Mouse (Mus musculus): Measurements from ENCODE around the gene Cfap298. TPM values are rescaled to one million over a fixed set of nuclear protein-coding genes. Genes with fewer than 3 reads are reported as not detected.

The Cfap298 gene
- polyA plus RNA-seq, 1 experiment: 1.9 TPM

DNA sequence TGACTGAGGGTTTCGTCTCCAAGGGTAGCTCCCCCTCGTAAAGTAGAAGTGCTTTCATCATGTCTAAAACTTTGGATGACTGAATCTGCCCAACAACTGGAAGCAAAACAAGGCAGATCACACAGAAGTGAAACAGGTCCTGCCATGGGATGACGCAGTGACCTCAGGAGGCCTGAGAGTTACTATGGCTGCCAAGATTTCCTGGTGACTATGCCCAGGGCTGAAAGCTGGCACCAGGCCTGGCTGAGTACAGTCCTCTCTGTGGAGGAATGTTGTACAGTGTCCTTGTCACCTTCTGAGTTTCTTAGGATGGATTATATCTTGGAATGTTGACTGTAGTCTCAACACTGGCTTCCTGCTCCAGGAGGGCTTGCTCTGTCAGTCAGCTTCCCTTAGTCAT, 37.3 kb downstream of the Cfap298 start:
- H3K4me3 ChIP-seq (replicated peaks): no peak overlapping the region
- H3K4me1 ChIP-seq (ENCODE audit: control insufficient read depth): no peaks in the 10 kb centered on the region
- no peaks in the 10 kb centered on the region for H3K27me3 ChIP-seq (ENCODE audit: control insufficient read depth)
- no peaks in the 10 kb centered on the region for H3K36me3 ChIP-seq (ENCODE audit: control insufficient read depth)
- TF ChIP-seq TAL1 (IDR thresholded peaks at IDR 0.05; ENCODE audit: low read length): no peak
- no peak for TF ChIP-seq GATA1 (IDR thresholded peaks at IDR 0.05; ENCODE audit: low read length)
- no peaks in the 10 kb centered on the region for H3K9me3 ChIP-seq (ENCODE audit: control insufficient read depth, low read length)

DNA sequence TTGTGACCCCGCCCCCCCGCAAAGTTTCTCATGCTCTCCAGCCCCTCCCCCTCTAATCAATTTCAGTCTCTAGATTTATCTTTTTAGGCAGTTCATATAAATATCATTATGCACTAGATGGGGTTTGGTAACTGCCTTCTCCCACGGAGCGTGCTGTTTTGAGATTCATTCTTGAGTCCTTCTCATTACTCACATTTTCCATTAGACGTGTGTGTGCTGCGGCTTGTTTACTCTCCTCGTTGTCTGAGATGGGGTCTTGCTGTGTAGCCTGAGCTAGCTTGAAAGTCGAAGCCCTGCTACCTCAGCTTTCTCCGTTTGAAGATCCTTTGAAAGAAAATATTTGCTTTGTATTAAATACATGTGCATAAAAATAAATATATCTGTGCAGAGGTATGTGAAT, 41.1 kb downstream of the Cfap298 start:
- Histone ChIP-seq H3K4me1 (ENCODE audit: control insufficient read depth) (no peaks in the 10 kb centered on the region), H3K36me3 (ENCODE audit: control insufficient read depth) (no peaks in the 10 kb centered on the region), H3K9me3 (ENCODE audit: control insufficient read depth, low read length) (no peaks in the 10 kb centered on the region), H3K4me3 (replicated peaks) (no peak overlapping the region), H3K27me3 (ENCODE audit: control insufficient read depth) (no peaks in the 10 kb centered on the region)
- TF ChIP-seq GATA1 (IDR thresholded peaks at IDR 0.05; ENCODE audit: low read length) (no peak), TAL1 (IDR thresholded peaks at IDR 0.05; ENCODE audit: low read length) (no peak)

DNA sequence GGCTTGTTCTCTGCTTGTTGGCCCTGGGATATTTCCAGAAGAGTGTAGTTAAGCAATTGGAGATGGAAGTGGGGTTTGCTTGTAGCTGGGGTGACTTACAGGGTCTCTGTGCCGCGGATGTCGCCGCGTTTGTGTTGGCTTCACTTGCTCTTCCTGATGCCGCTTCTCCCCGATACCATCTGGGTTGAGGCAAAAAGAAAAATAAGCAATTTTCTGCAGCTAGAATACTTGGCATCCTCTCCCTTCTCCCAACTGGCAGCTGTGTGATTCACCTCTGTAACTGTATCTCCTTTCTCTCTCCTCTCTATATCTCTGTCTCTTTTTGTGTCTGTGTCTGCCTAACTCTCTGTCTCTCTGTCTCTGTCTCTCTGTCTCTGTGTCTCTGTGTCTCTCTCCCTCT, 41.9 kb downstream of the Cfap298 start:
- no peaks in the 10 kb centered on the region for H3K27me3 ChIP-seq (ENCODE audit: control insufficient read depth)
- H3K4me1 ChIP-seq (ENCODE audit: control insufficient read depth): no peaks in the 10 kb centered on the region
- no peaks in the 10 kb centered on the region for H3K36me3 ChIP-seq (ENCODE audit: control insufficient read depth)
- no peak overlapping the region for H3K4me3 ChIP-seq (replicated peaks)
- H3K9me3 ChIP-seq (ENCODE audit: control insufficient read depth, low read length): peaks cover under 1% of the 10 kb centered on the region; the same call in 1 of the 2 replicates
- no peak for TF ChIP-seq TAL1 (IDR thresholded peaks at IDR 0.05; ENCODE audit: low read length)
- TF ChIP-seq GATA1 (IDR thresholded peaks at IDR 0.05; ENCODE audit: low read length): no peak

DNA sequence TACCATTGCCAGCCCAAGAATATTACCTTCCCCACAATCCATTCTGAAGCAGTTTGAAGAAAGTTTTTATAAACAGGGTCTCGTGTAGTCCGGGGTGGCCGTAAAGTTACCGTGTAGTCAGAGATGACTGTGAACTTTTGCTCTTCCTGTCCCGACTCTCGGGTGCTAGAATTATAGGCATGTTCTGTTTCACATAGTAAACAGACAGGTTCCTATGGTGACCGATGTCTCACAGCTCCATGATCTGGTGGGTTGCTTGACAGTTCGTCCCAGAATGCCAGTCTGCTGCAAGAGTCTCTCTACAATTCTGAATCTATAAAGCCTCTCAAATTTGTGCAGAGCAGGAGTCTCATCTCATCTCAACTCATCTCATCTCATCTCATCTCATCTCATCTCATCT, 42.8 kb downstream of the Cfap298 start:
- TF ChIP-seq GATA1 (IDR thresholded peaks at IDR 0.05; ENCODE audit: low read length) (no peak), TAL1 (IDR thresholded peaks at IDR 0.05; ENCODE audit: low read length) (no peak)
- no peaks in the 10 kb centered on the region for H3K4me1 ChIP-seq (ENCODE audit: control insufficient read depth)

DNA sequence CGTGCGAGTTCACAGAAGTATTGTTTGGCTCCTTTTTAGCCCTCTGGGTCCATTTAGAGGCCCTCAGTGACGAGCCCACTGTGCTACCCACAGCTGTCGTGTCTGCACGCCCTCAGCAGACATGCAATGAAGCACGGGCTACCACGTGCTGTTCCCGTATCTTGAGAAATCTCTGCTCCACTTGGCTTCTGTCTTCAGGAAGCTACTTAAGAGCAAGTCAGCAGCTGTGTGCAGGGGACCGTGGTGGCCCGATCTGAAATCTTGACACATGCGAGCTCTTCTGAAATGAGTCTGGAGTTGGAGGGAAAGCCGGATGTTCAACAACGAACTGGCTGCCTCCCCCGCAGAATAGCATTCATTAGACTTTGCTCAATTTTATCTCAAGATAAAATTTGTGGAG, 43.3 kb downstream of the Cfap298 start:
- TF ChIP-seq TAL1 (IDR thresholded peaks at IDR 0.05; ENCODE audit: low read length) (no peak), GATA1 (IDR thresholded peaks at IDR 0.05; ENCODE audit: low read length) (no peak)
- Histone ChIP-seq H3K9me3 (ENCODE audit: control insufficient read depth, low read length) (peaks cover 5% of the 10 kb centered on the region; the same call in 1 of the 2 replicates), H3K36me3 (ENCODE audit: control insufficient read depth) (no peaks in the 10 kb centered on the region), H3K4me3 (replicated peaks) (no peak overlapping the region), H3K27me3 (ENCODE audit: control insufficient read depth) (no peaks in the 10 kb centered on the region), H3K4me1 (ENCODE audit: control insufficient read depth) (no peaks in the 10 kb centered on the region)

More for the DNA sequence above, 42.8 kb downstream of the Cfap298 start:
- Histone ChIP-seq H3K9me3 (ENCODE audit: control insufficient read depth, low read length) (peaks cover 5% of the 10 kb centered on the region; the same call in 1 of the 2 replicates), H3K27me3 (ENCODE audit: control insufficient read depth) (no peaks in the 10 kb centered on the region), H3K4me3 (replicated peaks) (no peak overlapping the region), H3K36me3 (ENCODE audit: control insufficient read depth) (no peaks in the 10 kb centered on the region)

DNA sequence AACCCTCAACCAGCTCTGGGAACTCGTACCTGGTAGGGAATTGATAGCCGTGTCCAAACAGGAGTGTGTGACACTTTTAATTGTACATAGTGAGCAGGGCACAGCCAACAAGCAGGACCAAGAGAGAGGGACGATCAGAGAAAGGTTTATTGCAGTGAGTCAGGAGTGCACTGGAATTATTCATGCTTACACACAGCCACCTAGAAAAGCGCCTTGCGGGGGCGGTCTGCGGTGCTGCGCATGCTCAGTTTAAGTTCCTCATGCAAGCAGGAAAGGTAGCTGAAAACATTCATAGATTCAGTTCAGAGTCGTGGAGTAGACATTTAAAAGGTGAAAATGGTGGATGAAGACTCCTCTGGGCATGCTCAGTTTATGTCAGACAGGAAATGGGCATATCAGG, 44.2 kb downstream of the Cfap298 start:
- Histone ChIP-seq H3K4me3 (replicated peaks) (no peak overlapping the region), H3K36me3 (ENCODE audit: control insufficient read depth) (no peaks in the 10 kb centered on the region), H3K27me3 (ENCODE audit: control insufficient read depth) (no peaks in the 10 kb centered on the region), H3K9me3 (ENCODE audit: control insufficient read depth, low read length) (peaks cover 5% of the 10 kb centered on the region; the same call in 1 of the 2 replicates), H3K4me1 (ENCODE audit: control insufficient read depth) (no peaks in the 10 kb centered on the region)
- TF ChIP-seq TAL1 (IDR thresholded peaks at IDR 0.05; ENCODE audit: low read length): no peak
- TF ChIP-seq GATA1 (IDR thresholded peaks at IDR 0.05; ENCODE audit: low read length): no peak

DNA sequence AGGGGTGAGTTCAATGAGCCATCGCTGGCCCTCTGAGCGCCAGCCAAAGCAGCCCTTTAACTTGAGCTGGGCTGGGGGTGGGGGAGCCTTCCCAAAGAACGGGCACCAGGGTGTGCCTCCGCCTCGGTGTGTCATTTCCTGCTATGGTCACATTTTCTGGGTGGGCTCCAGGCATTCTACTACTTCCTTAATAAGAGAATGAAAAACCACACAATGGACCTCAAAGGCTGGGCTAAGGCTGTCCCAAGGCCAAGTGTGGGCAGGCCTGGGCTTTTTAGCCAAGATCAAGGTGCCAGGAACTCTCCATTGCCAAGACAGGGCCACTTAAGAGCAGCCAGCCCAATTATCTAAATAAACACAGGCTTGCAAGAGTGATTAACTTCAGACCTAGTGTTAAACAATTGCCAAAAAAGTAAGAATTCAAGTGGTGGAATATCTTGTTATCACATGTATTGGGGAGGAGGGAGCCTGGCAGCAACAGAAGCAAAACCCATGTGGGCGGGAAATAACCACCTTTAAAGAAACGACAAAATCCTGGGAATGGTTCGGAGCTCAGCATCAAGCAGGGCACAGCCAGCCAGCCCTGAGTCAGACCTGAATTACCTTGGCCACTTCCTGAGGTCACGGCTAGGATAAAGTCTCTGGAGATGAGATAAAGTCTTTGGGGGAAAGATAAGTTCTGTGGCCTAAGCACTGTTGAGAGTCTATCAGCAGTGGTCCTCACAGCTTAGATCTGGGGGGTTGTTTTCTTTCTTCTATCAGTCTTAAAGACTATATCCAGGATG, 48.9 kb downstream of the Cfap298 start:
- H3K36me3 ChIP-seq (ENCODE audit: control insufficient read depth): no peaks in the 10 kb centered on the region
- H3K27me3 ChIP-seq (ENCODE audit: control insufficient read depth): no peaks in the 10 kb centered on the region
- H3K4me1 ChIP-seq (ENCODE audit: control insufficient read depth): no peaks in the 10 kb centered on the region
- H3K4me3 ChIP-seq (replicated peaks): no peak overlapping the region
- peaks cover 5% of the 10 kb centered on the region; the same call in 1 of the 2 replicates for H3K9me3 ChIP-seq (ENCODE audit: control insufficient read depth, low read length)
- no peak for TF ChIP-seq GATA1 (IDR thresholded peaks at IDR 0.05; ENCODE audit: low read length)
- TF ChIP-seq TAL1 (IDR thresholded peaks at IDR 0.05; ENCODE audit: low read length): no peak

DNA sequence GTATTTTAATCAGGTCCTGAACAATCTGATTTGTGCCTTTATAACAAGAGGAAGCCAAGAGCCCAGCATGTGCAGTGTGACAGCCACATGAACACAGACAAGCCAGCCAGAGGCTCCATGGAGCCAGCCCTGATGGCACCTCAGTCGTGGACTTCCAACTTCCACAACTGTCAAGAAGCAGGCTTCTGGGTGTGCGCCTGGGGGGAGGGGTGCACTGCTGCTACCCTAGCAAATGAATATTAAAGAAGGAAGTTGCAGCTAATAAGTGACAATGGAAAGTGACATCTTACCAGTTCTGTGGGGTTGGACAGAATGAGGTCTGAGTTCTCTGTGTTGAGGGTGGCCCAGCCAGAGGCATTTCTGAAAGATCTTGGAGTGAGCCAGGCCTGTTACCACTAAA, 49.6 kb downstream of the Cfap298 start:
- no peaks in the 10 kb centered on the region for H3K27me3 ChIP-seq (ENCODE audit: control insufficient read depth)
- H3K4me3 ChIP-seq (replicated peaks): no peak overlapping the region
- no peaks in the 10 kb centered on the region for H3K36me3 ChIP-seq (ENCODE audit: control insufficient read depth)
- no peaks in the 10 kb centered on the region for H3K4me1 ChIP-seq (ENCODE audit: control insufficient read depth)
- TF ChIP-seq TAL1 (IDR thresholded peaks at IDR 0.05; ENCODE audit: low read length): no peak
- TF ChIP-seq GATA1 (IDR thresholded peaks at IDR 0.05; ENCODE audit: low read length): no peak
- peaks cover 5% of the 10 kb centered on the region; the same call in 1 of the 2 replicates for H3K9me3 ChIP-seq (ENCODE audit: control insufficient read depth, low read length)

DNA sequence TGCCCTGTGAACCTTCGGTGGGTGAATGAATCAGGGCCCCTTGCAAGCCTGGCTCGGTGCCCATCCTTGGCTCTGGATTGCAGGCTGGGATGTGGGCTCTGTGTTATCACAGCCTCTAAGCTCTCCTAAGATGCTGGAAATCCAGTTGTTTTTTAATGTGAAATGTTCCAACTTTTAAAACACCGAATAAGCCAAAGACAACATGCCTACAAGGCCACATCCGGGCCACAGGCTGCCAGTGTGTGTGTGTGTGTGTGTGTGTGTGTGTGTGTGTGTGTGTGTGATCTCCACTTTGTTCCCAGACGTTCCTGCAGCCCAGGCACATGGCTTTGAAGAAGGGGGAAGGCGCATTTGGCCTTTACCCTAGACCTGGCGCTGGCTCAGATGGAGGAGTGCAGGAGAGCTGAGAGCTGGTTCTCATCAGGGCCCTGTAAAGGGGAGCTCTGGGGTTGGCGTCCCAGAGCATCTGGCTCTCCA, 52.4 kb downstream of the Cfap298 start:
- TF ChIP-seq TAL1 (IDR thresholded peaks at IDR 0.05; ENCODE audit: low read length) (no peak), GATA1 (IDR thresholded peaks at IDR 0.05; ENCODE audit: low read length) (no peak)
- H3K4me1 ChIP-seq (ENCODE audit: control insufficient read depth): no peaks in the 10 kb centered on the region
- H3K27me3 ChIP-seq (ENCODE audit: control insufficient read depth): no peaks in the 10 kb centered on the region
- no peaks in the 10 kb centered on the region for H3K9me3 ChIP-seq (ENCODE audit: control insufficient read depth, low read length)
- no peaks in the 10 kb centered on the region for H3K36me3 ChIP-seq (ENCODE audit: control insufficient read depth)
- H3K4me3 ChIP-seq (replicated peaks): no peak overlapping the region

All from erythroblast, embryonic 14.5 days (primary cell).